Mouse (Mus musculus): Measurements from ENCODE around the gene Fam53b.

- no peak for TF ChIP-seq POLR2A (IDR thresholded peaks at IDR 0.05; ENCODE audit: borderline replicate concordance, control insufficient read depth, low read depth, low read length)
- TF ChIP-seq CTCF (IDR thresholded peaks at IDR 0.05; ENCODE audit: control insufficient read depth, insufficient read depth, low read length): no peak
These were observed 57.4 kb downstream of the Fam53b start for GRCm38 (mm10) chr7:132756325-132756724.
